Mouse (Mus musculus): ENCODE results near the gene Xpo5. TPM values are rescaled to one million over a fixed set of nuclear protein-coding genes. Genes with fewer than 3 reads are reported as not detected.

The Xpo5 gene
- polyA plus RNA-seq, 1 experiment from 2014 or later = 38.2 TPM

DNA sequence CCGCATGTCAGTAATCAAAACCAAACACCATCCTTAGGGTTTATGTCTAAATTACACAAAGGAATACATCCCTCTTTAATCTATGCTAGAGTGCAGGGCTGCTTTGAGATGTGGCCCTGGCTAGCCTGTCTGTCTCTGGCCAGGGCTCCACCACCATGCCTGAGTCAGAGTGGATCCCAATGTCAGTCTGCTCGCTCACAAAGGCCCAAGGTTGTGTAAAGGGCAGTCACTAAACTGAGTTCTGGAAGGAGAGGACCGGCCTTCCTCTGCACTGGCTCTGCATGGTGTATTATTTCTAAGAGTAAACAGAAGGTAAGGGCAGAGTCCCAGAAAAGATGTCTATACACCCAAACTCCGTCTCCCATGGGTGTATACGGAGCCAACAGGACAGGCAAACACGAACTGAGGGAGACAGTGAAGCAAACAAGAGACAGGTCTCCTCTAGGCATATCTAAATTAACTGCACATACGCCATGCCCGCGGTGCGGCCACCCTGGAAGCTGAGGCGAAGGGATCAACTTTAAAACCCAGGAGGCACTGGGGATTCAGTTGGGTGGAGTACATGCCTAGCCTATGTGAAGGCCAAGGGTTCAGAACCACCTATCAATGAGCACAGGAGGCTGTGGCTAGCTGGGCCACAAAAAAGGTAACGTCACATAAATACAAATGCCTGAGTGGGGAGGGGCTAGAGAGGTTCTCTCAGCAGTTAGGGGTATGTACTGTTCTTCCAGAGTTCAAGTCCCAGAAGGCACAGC, 75.6 kb downstream of the Xpo5 start:
- WGBS = 88% methylated on average over 12 of the region's 12 CpGs
- Histone ChIP-seq H3K4me1 (replicated peaks) (peaks cover 21% of the 10 kb centered on the region), H3K27me3 (no peaks in the 10 kb centered on the region), H3K4me3 (no peak overlapping the region), H3K36me3 (peaks cover 32% of the 10 kb centered on the region), H3K27ac (no peak overlapping the region), H3K9ac (no peak overlapping the region), H3K4me2 (no peak overlapping the region), H3K9me3 (no peaks in the 10 kb centered on the region)
- ATAC-seq (ENCODE audit: low FRiP score) = no peak

DNA sequence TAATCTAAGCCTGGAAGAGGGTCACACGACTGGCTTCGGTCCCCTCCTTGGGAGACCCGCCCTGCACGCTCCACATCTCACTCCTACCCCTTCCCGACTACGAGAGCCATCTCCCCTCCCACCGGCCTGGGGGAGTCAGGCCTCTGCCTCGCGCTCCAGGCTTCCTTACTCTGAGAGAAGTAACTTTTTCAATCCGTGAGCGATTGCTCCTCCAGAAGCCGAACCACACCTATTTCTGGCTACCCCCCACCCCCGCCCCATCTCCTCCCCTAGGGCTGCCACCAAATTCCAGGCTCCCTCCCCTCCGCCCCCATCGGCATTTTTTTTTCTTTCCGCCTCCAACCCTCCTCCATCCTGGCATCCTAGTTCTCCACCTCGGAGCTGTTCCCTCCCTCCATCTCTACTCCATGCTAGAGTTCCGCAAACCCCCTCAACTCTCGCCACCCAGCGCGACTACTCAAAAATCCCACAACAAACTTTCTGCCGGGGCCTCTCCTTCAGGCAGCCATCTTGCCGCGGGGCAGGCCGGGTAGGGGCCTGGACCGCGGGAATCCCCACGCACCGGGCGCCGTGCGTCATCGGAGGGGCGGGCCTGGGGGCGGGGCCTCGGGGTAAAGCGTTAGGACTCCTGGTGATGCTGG, 80.0 kb downstream of the Xpo5 start, which contains the start of gene Tjap1:
Tjap1 (minus strand) TSS at position 544 of the 641 bp plus-strand sequence.
- Histone ChIP-seq H3K4me3 (peak within 1 kb of the TSS; percentile 61), H3K9me3 (no peaks in the 10 kb centered on the region), H3K4me2 (peak within 1 kb of the TSS; percentile 87), H3K9ac (peak within 1 kb of the TSS; percentile 78), H3K27ac (peak within 1 kb of the TSS; percentile 81), H3K27me3 (no peaks in the 10 kb centered on the region), H3K4me1 (replicated peaks) (peaks cover 27% of the 10 kb centered on the region), H3K36me3 (peaks cover 16% of the 10 kb centered on the region)
- peak; percentile 96 for ATAC-seq (ENCODE audit: low FRiP score)
- under 1% methylated on average over 36 of the region's 37 CpGs for WGBS

DNA sequence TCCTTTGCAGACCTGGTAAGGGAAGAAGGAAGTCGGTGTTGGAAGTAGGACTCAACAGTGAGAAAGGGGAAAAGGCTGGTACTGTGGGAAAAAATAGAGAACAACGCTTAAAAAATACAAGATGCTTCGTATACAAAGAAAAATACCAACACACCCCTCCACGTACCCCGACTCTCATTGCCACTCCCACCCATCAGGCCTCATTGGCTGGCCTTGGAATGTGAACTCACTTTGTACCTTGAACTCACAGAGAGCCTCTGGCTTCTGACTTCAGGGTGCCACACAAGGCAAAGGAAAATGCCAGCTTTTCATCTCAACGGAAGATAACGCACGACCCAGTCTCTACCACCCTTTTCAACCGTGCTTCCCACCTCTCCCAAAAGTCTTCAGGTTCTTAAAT, 80.6 kb downstream of the Xpo5 start:
- peaks cover 12% of the 10 kb centered on the region for H3K36me3 ChIP-seq
- WGBS = 23% methylated on average over 9 of the region's 9 CpGs
- peaks cover 32% of the 10 kb centered on the region for H3K4me1 ChIP-seq (replicated peaks)
- peak overlapping the region; percentile 87 for H3K4me2 ChIP-seq
- peak overlapping the region; percentile 81; the same call in 1 of the 2 replicates for H3K27ac ChIP-seq
- no peaks in the 10 kb centered on the region for H3K9me3 ChIP-seq
- peak overlapping the region; percentile 61 for H3K4me3 ChIP-seq
- H3K9ac ChIP-seq = 0 out of 2 replicates have a peak overlapping the region, but pooled peaks have one; percentile 46
- peak; percentile 60; the same call in 1 of the 2 replicates for ATAC-seq (ENCODE audit: low FRiP score)
- H3K27me3 ChIP-seq = no peaks in the 10 kb centered on the region

DNA sequence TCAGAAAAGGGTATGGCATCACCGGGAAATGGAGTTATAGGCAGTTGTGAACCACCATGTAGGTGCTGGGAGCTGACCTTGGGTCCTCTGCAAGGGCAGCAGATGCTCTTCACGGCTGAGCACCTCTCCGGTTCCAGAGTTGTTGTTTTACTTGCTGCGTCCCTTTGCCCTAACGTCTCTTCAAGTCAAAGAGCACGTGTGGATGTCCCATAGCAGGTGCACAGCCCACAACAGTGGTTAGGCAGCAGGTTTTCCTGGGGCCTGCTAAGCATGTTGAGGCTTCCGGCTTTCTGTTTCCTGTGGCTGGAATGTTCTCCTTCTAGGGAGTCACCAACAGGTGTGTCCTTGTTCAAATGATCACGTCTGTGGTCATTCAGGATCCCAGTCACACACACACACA, 81.3 kb downstream of the Xpo5 start:
- no peak overlapping the region; the same call in 1 of the 2 replicates for H3K27ac ChIP-seq
- WGBS = 89% methylated on average over 8 of the region's 8 CpGs
- no peak overlapping the region for H3K4me2 ChIP-seq

DNA sequence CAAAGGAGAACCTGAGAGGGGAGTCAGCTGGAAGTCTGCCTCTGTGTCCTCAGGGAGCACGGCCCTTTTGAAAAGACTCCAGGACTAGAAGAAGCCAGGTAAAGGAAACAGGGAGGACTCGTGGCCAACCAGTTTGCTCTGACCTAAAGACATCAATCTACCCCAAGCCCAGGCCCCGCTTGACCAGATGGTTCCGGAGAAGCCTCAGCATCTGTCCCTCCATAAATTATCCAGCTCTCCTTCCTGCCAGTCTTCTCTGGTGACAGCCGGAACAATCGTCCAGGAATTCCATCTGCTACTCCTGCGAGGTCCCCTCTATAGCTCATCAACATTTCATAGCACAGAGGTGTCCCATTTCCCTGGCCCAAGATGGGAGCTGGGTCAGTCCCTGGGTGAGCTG, 82.1 kb downstream of the Xpo5 start:
- H3K4me3 ChIP-seq = no peak overlapping the region
- ATAC-seq (ENCODE audit: low FRiP score) = no peak
- no peaks in the 10 kb centered on the region for H3K9me3 ChIP-seq
- no peak overlapping the region for H3K4me2 ChIP-seq
- H3K36me3 ChIP-seq = no peaks in the 10 kb centered on the region; the same call in 1 of the 2 replicates
- 47% methylated on average over 7 of the region's 7 CpGs for WGBS
- H3K27ac ChIP-seq = no peak overlapping the region
- no peak overlapping the region for H3K9ac ChIP-seq
- H3K4me1 ChIP-seq (replicated peaks) = peaks cover 34% of the 10 kb centered on the region
- H3K27me3 ChIP-seq = no peaks in the 10 kb centered on the region

More for the DNA sequence above, 81.3 kb downstream of the Xpo5 start:
- peaks cover 34% of the 10 kb centered on the region for H3K4me1 ChIP-seq (replicated peaks)
- no peak overlapping the region for H3K4me3 ChIP-seq
- ATAC-seq (ENCODE audit: low FRiP score) = no peak
- no peaks in the 10 kb centered on the region for H3K27me3 ChIP-seq
- no peak overlapping the region for H3K9ac ChIP-seq
- peaks cover 6% of the 10 kb centered on the region for H3K36me3 ChIP-seq
- no peaks in the 10 kb centered on the region for H3K9me3 ChIP-seq

DNA sequence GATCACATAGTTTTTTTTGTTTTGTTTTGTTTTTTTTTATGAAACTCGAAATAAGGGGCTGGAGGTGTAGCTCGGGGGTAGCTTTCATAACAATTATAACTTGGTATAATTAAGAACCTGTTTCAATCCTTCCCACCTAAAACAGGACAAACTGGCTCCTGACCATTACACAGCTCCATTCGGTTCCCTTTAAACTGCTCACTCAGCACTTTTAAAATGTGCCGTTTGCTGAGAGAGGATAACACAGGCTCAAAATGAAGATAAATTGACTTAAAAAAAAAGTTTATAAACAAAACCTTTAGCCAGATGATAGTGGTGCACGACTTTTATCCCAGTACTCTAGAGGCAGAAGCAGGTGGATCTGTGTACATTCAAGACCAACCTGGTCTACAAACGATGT, 82.8 kb downstream of the Xpo5 start:
- peaks cover 34% of the 10 kb centered on the region for H3K4me1 ChIP-seq (replicated peaks)
- no peaks in the 10 kb centered on the region for H3K9me3 ChIP-seq
- 0 out of 2 replicates have a peak, but pooled peaks cover under 1% of the 10 kb centered on the region for H3K27me3 ChIP-seq
- H3K4me3 ChIP-seq = no peak overlapping the region
- no peak overlapping the region for H3K4me2 ChIP-seq
- H3K36me3 ChIP-seq = no peaks in the 10 kb centered on the region
- H3K9ac ChIP-seq = no peak overlapping the region
- no peak for ATAC-seq (ENCODE audit: low FRiP score)
- 77% methylated on average over 6 of the region's 6 CpGs for WGBS
- no peak overlapping the region for H3K27ac ChIP-seq

DNA sequence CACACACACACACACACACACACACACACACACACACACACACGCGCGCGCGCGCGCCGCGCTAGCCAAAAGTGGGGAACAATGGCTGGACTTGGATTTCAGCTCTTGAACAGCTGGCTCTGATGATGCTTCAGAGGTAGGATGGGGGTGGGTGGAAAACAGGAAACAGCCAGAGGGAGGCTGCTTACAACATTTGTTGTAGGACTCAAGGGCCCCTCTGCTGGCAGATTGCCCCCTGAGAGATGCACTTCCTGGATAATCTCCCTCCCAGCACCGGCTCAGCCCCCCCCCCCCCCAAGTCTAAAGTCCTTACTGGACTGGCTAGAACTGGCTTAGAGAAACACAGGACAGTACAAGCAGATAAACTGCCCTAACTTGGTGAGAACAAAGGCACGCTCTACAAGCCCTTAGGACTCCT, 85.1 kb downstream of the Xpo5 start:
- H3K27ac ChIP-seq = peak overlapping the region; percentile 35; the same call in 1 of the 2 replicates
- H3K4me2 ChIP-seq = no peak overlapping the region
- no peak for ATAC-seq (ENCODE audit: low FRiP score)
- H3K4me3 ChIP-seq = no peak overlapping the region
- peaks cover 10% of the 10 kb centered on the region for H3K27me3 ChIP-seq
- no peaks in the 10 kb centered on the region for H3K9me3 ChIP-seq
- WGBS = 82% methylated on average over 11 of the region's 11 CpGs
- 0 out of 2 replicates have a peak overlapping the region, but pooled peaks have one; percentile 24 for H3K9ac ChIP-seq
- no peaks in the 10 kb centered on the region for H3K36me3 ChIP-seq
- H3K4me1 ChIP-seq (replicated peaks) = peaks cover 17% of the 10 kb centered on the region

MicroRNAs within 50 kb of the gene (microRNA counts, 519-probe panel; counts per million panel counts)
- 51.3 counts per million for microRNA mmu-miR-693-3p
- microRNA mmu-miR-693-5p = 51.3 counts per million

Small RNAs within 50 kb of the gene (microRNA-seq; reads per million reads assigned to microRNA genes)
- 0.70 reads per million for gene Mir693

Other genes starting within 250 kb of the Xpo5 start
- 2.8 and 4.1 TPM in 2 replicates for gene Vegfa, start 170.4 kb upstream of the Xpo5 start, polyA plus RNA-seq (2015; fragmentation: Nextera tagmentation; extraction: Ambion mirVana)
- gene Mrps18a, start 91.8 kb upstream of the Xpo5 start, polyA plus RNA-seq (2015; fragmentation: Nextera tagmentation; extraction: Ambion mirVana) = 147 and 149 TPM in 2 replicates
- 31.6 and 33.8 TPM in 2 replicates for gene Rsph9, start 58.6 kb upstream of the Xpo5 start, polyA plus RNA-seq (2015; fragmentation: Nextera tagmentation; extraction: Ambion mirVana)
- gene Mad2l1bp, start 49.2 kb upstream of the Xpo5 start, polyA plus RNA-seq (2015; fragmentation: Nextera tagmentation; extraction: Ambion mirVana) = 27.5 and 28.4 TPM in 2 replicates
- 44.9 and 47.2 TPM in 2 replicates for gene Gtpbp2, start 41.8 kb upstream of the Xpo5 start, polyA plus RNA-seq (2015; fragmentation: Nextera tagmentation; extraction: Ambion mirVana)
- gene Polh, start 137 bp upstream of the Xpo5 start, polyA plus RNA-seq (2015; fragmentation: Nextera tagmentation; extraction: Ambion mirVana) = 8.7 and 9.0 TPM in 2 replicates
- gene Polr1c, start 45.3 kb downstream of the Xpo5 start, polyA plus RNA-seq (2015; fragmentation: Nextera tagmentation; extraction: Ambion mirVana) = 82.7 and 85.7 TPM in 2 replicates
- 87.5 and 90.8 TPM in 2 replicates for gene Yipf3, start 45.3 kb downstream of the Xpo5 start, polyA plus RNA-seq (2015; fragmentation: Nextera tagmentation; extraction: Ambion mirVana)
- 7.3 and 9.5 TPM in 2 replicates for gene Lrrc73, start 50.7 kb downstream of the Xpo5 start, polyA plus RNA-seq (2015; fragmentation: Nextera tagmentation; extraction: Ambion mirVana)
- 28.6 and 33.8 TPM in 2 replicates for gene Tjap1, start 80.2 kb downstream of the Xpo5 start, polyA plus RNA-seq (2015; fragmentation: Nextera tagmentation; extraction: Ambion mirVana)
- 9.5 and 11.1 TPM in 2 replicates for gene Dlk2, start 94.6 kb downstream of the Xpo5 start, polyA plus RNA-seq (2015; fragmentation: Nextera tagmentation; extraction: Ambion mirVana)
- gene Abcc10, start 125.6 kb downstream of the Xpo5 start, polyA plus RNA-seq (2015; fragmentation: Nextera tagmentation; extraction: Ambion mirVana) = 8.9 and 9.9 TPM in 2 replicates
- gene Zfp318, start 180.9 kb downstream of the Xpo5 start, polyA plus RNA-seq (2015; fragmentation: Nextera tagmentation; extraction: Ambion mirVana) = 18.0 and 19.1 TPM in 2 replicates
- 2.4 and 3.1 TPM in 2 replicates for gene Crip3, start 226.1 kb downstream of the Xpo5 start, polyA plus RNA-seq (2015; fragmentation: Nextera tagmentation; extraction: Ambion mirVana)
- not detected in 2 replicates for gene Slc22a7, start 235.7 kb downstream of the Xpo5 start, polyA plus RNA-seq (2015; fragmentation: Nextera tagmentation; extraction: Ambion mirVana)